Mouse (Mus musculus) erythroblast, embryonic 14.5 days (primary cell): ENCODE measurements around the gene Wnt6.

Experiments
- GATA1 ChIP-seq: IDR thresholded peaks from 2 replicates; pipeline ENCODE4 v1.6.1; 2012; ENCODE audit warnings: low read length, inconsistent platforms, mixed read lengths
- TAL1 ChIP-seq: IDR thresholded peaks from 3 replicates; pipeline ENCODE4 v1.6.1; 2012; ENCODE audit warnings: low read length, inconsistent platforms, mixed read lengths

GRCm38 (mm10) chr1:74723748-74724147 lies 47.9 kb upstream of the Wnt6 start:
- TF ChIP-seq TAL1 = no peak
- no peak for TF ChIP-seq GATA1
